Mouse (Mus musculus) liver, postnatal 0 days (tissue): ENCODE data around the gene Wdr43. TPM values are rescaled to one million over a fixed set of nuclear protein-coding genes. Genes with fewer than 3 reads are reported as not detected.

Experiments
- ATAC-seq: fragments of 200-750 bp; cut with Nextera tagmentation; 2 replicates; pipeline ENCODE4 v1.8.0; 2017; ENCODE audit warnings: mild to moderate bottlenecking, moderate library complexity
- DNase-seq: peaks from one replicate; pipeline ENCODE4 v3.0.0-alpha.2; 2016
- H3K27ac ChIP-seq: fragments of 300-500 bp; sonication (generic); 2 replicates; pipeline ENCODE4 v1.5.1; 2014; ENCODE audit warnings: antibody characterized with exemption, moderate library complexity, mild to moderate bottlenecking, low read depth
- H3K27me3 ChIP-seq: fragments of 300-500 bp; sonication (generic); 2 replicates; pipeline ENCODE4 v1.6.1; 2014; ENCODE audit warnings: low read length, control low read depth, mixed read lengths; ENCODE audit not compliant: insufficient read depth
- H3K36me3 ChIP-seq: fragments of 300-500 bp; sonication (generic); replicated peaks from 2 replicates; pipeline ENCODE4 v1.6.1; 2014; ENCODE audit warnings: mild to moderate bottlenecking, control low read depth, low read length, moderate library complexity, mixed read lengths; ENCODE audit not compliant: insufficient read depth
- H3K4me1 ChIP-seq: fragments of 300-500 bp; sonication (generic); 2 replicates; pipeline ENCODE4 v1.6.1; 2014; ENCODE audit warnings: antibody characterized with exemption, mild to moderate bottlenecking, control low read depth; ENCODE audit not compliant: insufficient read depth
- H3K4me2 ChIP-seq: fragments of 300-500 bp; sonication (generic); 2 replicates; pipeline ENCODE4 v1.6.1; 2014; ENCODE audit warnings: low read depth, mild to moderate bottlenecking, low read length, moderate library complexity, mixed read lengths
- H3K4me3 ChIP-seq: fragments of 300-500 bp; sonication (generic); 2 replicates; pipeline ENCODE4 v1.5.1; 2014; ENCODE audit warnings: low read depth, low read length
- H3K9ac ChIP-seq: fragments of 300-500 bp; sonication (generic); replicated peaks from 2 replicates; pipeline ENCODE4 v1.6.1; 2014; ENCODE audit warnings: mild to moderate bottlenecking, moderate library complexity
- H3K9me3 ChIP-seq: fragments of 300-500 bp; sonication (generic); 2 replicates; pipeline ENCODE4 v1.6.1; 2016; ENCODE audit warnings: mild to moderate bottlenecking, control low read depth, low read length, mixed read lengths
- CTCF ChIP-seq: sonication (generic); IDR thresholded peaks from 2 replicates; pipeline ENCODE4 v1.5.1; 2016; ENCODE audit warnings: antibody characterized with exemption, low read depth
- EP300 ChIP-seq: IDR thresholded peaks from 2 replicates; pipeline ENCODE4 v1.6.1; 2016; ENCODE audit warnings: antibody characterized with exemption, low read depth, mild to moderate bottlenecking
- WGBS: fragments of 180-500 bp; shearing (Covaris S2); extraction: QIAGEN DNeasy Blood & Tissue Kit; methylation state at CpG from one replicate; pipeline ENCODE4 v1.1.7; 2014; ENCODE audit not compliant: insufficient replicate concordance; 5-methylcytosine and 5-hydroxymethylcytosine counted together
- polyA plus RNA-seq: library from polyadenylated mRNA; unstranded; fragments of >200 nt; fragmentation: Nextera tagmentation; extraction: Ambion mirVana; gene quantifications from 2 replicates; pipeline ENCODE4 v1.2.1, GENCODE M21; 2015

Wdr43 gene
- 22.6 and 23.0 TPM in 2 replicates for polyA plus RNA-seq

DNA sequence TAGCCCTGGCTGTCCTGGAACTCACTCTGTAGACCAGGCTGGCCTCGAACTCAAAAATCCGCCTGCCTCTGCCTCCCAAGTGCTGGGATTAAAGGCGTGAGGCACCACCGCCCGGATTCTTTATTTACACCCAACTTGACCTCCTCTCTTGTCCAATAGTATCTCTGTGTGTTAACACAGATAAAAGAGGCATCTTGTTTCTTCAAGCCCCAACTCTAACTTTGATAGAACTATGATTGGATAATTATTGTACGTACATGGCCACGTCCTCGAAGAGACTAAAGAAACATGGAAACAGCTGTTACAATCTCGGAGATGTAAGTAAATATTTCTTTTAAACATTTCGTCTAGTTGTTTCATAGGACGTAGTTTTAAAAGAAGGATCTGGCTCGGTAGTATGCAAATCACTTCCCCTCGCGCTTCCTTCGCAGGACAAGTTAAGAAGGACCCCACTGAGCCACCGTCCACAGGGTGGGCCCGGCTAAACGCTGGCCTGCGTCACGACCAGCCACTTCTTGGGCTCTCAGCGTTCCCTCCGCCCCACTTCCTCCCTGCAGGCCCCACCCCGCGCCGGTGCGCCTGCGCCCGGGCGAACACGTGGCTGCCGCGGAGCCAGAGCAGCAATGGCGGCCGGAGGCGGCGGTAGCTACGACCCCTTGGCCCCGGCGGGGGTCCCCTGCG, at the start of gene Wdr43:
Gene Wdr43, plus strand, starts transcription at position 258 of the 681 bp plus-strand sequence.
- peak; percentile 100 for ATAC-seq
- peak within 1 kb of the TSS; percentile 92 for H3K4me3 ChIP-seq
- H3K4me2 ChIP-seq, result peak within 1 kb of the TSS; percentile 96
- H3K36me3 ChIP-seq, result peaks cover 3% of the 10 kb centered on the region; the same call in 1 of the 2 replicates
- peaks cover 18% of the 10 kb centered on the region for H3K4me1 ChIP-seq
- 3% methylated on average over 40 of the region's 40 CpGs for WGBS
- DNase-seq, result peak; percentile 95
- peak within 1 kb of the TSS; percentile 83 for H3K27ac ChIP-seq
- H3K9ac ChIP-seq, result peak within 1 kb of the TSS; percentile 86
- no peaks in the 10 kb centered on the region for H3K27me3 ChIP-seq
- no peaks in the 10 kb centered on the region for H3K9me3 ChIP-seq
- TF ChIP-seq CTCF (no peak), EP300 (peak; percentile 29; the same call in 1 of the 2 replicates)

DNA sequence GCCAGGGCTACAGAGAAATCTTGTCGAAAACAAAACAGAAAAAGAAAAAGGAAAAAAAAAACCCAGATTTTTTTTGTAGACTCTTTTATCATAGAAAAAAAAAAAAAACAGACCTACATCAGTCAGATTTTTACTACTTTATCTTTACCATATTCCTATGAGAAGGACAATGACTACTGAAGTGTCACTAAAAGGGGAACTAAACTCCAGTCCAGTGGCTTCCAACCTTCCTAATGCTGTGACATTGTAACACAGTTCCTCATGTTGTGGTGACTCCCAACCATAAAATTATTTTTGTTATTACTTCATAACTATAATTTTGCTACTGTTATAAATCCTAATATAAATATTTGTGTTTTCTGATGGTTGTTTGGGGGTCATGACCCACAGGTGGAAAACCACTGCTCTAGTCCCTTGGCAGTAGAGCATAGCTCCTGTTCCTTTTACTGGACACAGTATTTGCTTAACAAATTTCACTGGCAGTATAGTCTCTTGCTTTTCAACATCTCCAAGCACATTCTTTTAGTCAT, 36.5 kb upstream of the Wdr43 start:
- no peak for DNase-seq
- Histone ChIP-seq H3K27me3 (no peaks in the 10 kb centered on the region), H3K4me2 (no peak overlapping the region), H3K36me3 (no peaks in the 10 kb centered on the region), H3K4me3 (no peak overlapping the region), H3K9me3 (no peaks in the 10 kb centered on the region), H3K4me1 (no peaks in the 10 kb centered on the region), H3K27ac (no peak overlapping the region), H3K9ac (no peak overlapping the region)
- 79% methylated on average over 1 of the region's 1 CpGs for WGBS
- no peak for TF ChIP-seq EP300
- TF ChIP-seq CTCF, result no peak
- ATAC-seq, result no peak

DNA sequence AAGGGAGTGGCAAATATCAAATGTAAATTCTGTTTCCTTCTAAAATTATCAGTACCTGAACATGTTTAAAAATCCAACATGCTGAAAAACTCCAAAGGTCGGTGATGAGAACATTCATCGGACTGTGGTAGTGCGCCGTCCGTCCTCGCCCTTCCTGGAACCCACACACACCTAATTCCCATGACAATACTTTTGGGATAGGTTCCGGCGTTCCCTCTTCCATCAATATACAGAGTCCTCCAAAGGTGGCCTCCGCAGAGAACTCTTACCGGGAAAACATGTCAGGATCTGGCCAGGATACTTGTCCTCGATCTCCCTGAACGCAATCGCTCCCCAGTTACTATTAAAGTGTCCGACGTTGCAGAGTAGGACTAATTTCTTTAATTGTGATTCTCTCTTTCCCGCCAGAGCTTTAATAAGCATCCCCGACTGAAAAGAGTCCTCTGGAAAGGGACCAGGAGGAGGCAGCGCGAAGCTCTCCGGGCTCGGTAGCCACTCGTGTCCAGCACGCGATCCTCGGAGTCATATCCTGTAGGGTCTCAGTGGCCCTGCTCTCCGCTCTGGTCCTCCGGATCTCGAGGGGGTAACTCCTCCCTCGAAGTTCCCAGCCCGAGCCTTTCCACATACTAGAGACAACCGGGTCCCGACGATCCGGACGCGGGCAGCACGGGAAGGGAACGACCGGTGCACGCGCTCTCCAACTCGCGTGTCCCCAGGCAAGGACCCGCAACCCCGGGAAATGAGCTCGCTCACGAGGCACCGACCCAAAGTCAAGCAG, 17.6 kb upstream of the Wdr43 start:
- TF ChIP-seq EP300 (no peak), CTCF (no peak)
- peak overlapping the region; percentile 74 for H3K4me3 ChIP-seq
- H3K4me2 ChIP-seq, result peak overlapping the region; percentile 86
- peak; percentile 52 for ATAC-seq
- WGBS, result under 1% methylated on average over 48 of the region's 48 CpGs
- no peaks in the 10 kb centered on the region; the same call in 1 of the 2 replicates for H3K36me3 ChIP-seq
- H3K27me3 ChIP-seq, result no peaks in the 10 kb centered on the region
- peaks cover 25% of the 10 kb centered on the region for H3K4me1 ChIP-seq
- H3K9ac ChIP-seq, result peak overlapping the region; percentile 89
- H3K9me3 ChIP-seq, result no peaks in the 10 kb centered on the region
- no peak for DNase-seq
- peak overlapping the region; percentile 89 for H3K27ac ChIP-seq

GRCm38 (mm10) chr17:71598659-71599554, 16.8 kb upstream of the Wdr43 start:
- H3K36me3 ChIP-seq, result no peaks in the 10 kb centered on the region
- H3K4me2 ChIP-seq, result peak overlapping the region; percentile 86
- H3K27ac ChIP-seq, result peak overlapping the region; percentile 89
- H3K4me1 ChIP-seq, result peaks cover 25% of the 10 kb centered on the region
- DNase-seq (peak; percentile 95), ATAC-seq (peak; percentile 99)
- no peaks in the 10 kb centered on the region for H3K9me3 ChIP-seq
- H3K4me3 ChIP-seq, result peak overlapping the region; percentile 74
- H3K27me3 ChIP-seq, result no peaks in the 10 kb centered on the region
- WGBS, result 5% methylated on average over 42 of the region's 42 CpGs
- peak overlapping the region; percentile 89 for H3K9ac ChIP-seq
- TF ChIP-seq EP300 (no peak), CTCF (no peak)

GRCm38 (mm10) chr17:71616319-71617032, 781 bp downstream of the Wdr43 start:
- H3K9me3 ChIP-seq, result no peaks in the 10 kb centered on the region
- ATAC-seq (peak; percentile 56), DNase-seq (peak; percentile 51)
- H3K27ac ChIP-seq, result peak overlapping the region; percentile 83
- peaks cover 18% of the 10 kb centered on the region for H3K4me1 ChIP-seq
- no peaks in the 10 kb centered on the region for H3K27me3 ChIP-seq
- no peak for TF ChIP-seq CTCF
- no peak for TF ChIP-seq EP300
- peak overlapping the region; percentile 96 for H3K4me2 ChIP-seq
- H3K36me3 ChIP-seq, result peaks cover 3% of the 10 kb centered on the region; the same call in 1 of the 2 replicates
- peak overlapping the region; percentile 92 for H3K4me3 ChIP-seq
- WGBS, result under 1% methylated on average over 57 of the region's 73 CpGs
- H3K9ac ChIP-seq, result peak overlapping the region; percentile 86
